Mouse (Mus musculus) ES-E14 (cell line): ENCODE data around the gene Gramd1b. TPM values are rescaled to one million over a fixed set of nuclear protein-coding genes. Genes with fewer than 3 reads are reported as not detected.

ENCODE experiments used
- DNase-seq: peaks from one replicate; pipeline ENCODE4 v3.0.0-alpha.2; 2013; ENCODE audit warnings: low read depth, low spot score
- H3K27ac ChIP-seq: 2 replicates; pipeline ENCODE4 v1.5.1; 2012; ENCODE audit warnings: low read depth, mild to moderate bottlenecking, low read length, moderate library complexity, mixed read lengths; ENCODE audit not compliant: poor library complexity, insufficient read depth, severe bottlenecking
- H3K36me3 ChIP-seq: 2 replicates; pipeline ENCODE4 v1.6.1; 2012; ENCODE audit warnings: mild to moderate bottlenecking, low read length, moderate library complexity, mixed read lengths; ENCODE audit not compliant: control insufficient read depth, poor library complexity, insufficient read depth, severe bottlenecking
- H3K4me1 ChIP-seq, 2 experiments: fragments of 150-350 bp in 1 of 2; sonication (generic) in 1 of 2; 2 replicates each; pipeline ENCODE4 v1.6.1; 2012; ENCODE audit warnings: low read length in 2 of 2, mild to moderate bottlenecking in 1 of 2, mixed read lengths in 1 of 2; ENCODE audit not compliant: control insufficient read depth in 2 of 2, insufficient read depth in 2 of 2, poor library complexity in 1 of 2
- H3K4me3 ChIP-seq, 2 experiments: fragments of 150-350 bp in 1 of 2; sonication (generic) in 1 of 2; 2 replicates each; pipeline ENCODE4 v1.5.1; 2012; ENCODE audit warnings: low read length in 2 of 2, low read depth in 1 of 2, mild to moderate bottlenecking in 1 of 2, mixed read lengths in 1 of 2; ENCODE audit not compliant: insufficient read depth in 1 of 2, poor library complexity in 1 of 2, severe bottlenecking in 1 of 2
- H3K9ac ChIP-seq: 2 replicates; pipeline ENCODE4 v1.6.1; 2012; ENCODE audit warnings: low read depth, mild to moderate bottlenecking, low read length, mixed read lengths; ENCODE audit not compliant: poor library complexity, insufficient read depth, severe bottlenecking
- H3K9me3 ChIP-seq: fragments of 150-350 bp; sonication (generic); 2 replicates; pipeline ENCODE4 v1.6.1; 2012; ENCODE audit warnings: low read depth, mild to moderate bottlenecking, low read length; ENCODE audit not compliant: control insufficient read depth, insufficient read depth
- CHD2 ChIP-seq: IDR thresholded peaks from 2 replicates; pipeline ENCODE4 v1.6.1; 2014; ENCODE audit warnings: mild to moderate bottlenecking, low read depth, low read length, inconsistent platforms
- HCFC1 ChIP-seq: IDR thresholded peaks from 2 replicates; pipeline ENCODE4 v1.6.1; 2012; ENCODE audit warnings: low read length, inconsistent platforms, borderline replicate concordance; ENCODE audit not compliant: insufficient read depth
- MAFK ChIP-seq: IDR thresholded peaks from 2 replicates; pipeline ENCODE4 v1.6.1; 2014; ENCODE audit warnings: mild to moderate bottlenecking, low read depth, low read length, inconsistent platforms; ENCODE audit not compliant: insufficient read depth
- ZC3H11A ChIP-seq: IDR thresholded peaks from 2 replicates; pipeline ENCODE4 v1.6.1; 2012; ENCODE audit warnings: low read depth, mild to moderate bottlenecking, inconsistent platforms, low read length, borderline replicate concordance
- ZNF384 ChIP-seq: IDR thresholded peaks from 2 replicates; pipeline ENCODE4 v1.6.1; 2012; ENCODE audit warnings: low read depth, low read length, inconsistent platforms
- in situ Hi-C, 2 experiments: fragments of 600-800 bp; cut with MboI; formaldehyde crosslinking; loops; one replicate each; pipeline ENCODE4 v1.15.1; 2025; ENCODE audit warnings: low sequenced_read_pairs in 2 of 2, inconsistent platforms in 1 of 2; ENCODE audit not compliant: unreplicated experiment in 2 of 2
- total RNA-seq: library from RNA; depleted of rRNA; stranded (reverse); fragments of 300-350 nt; gene quantifications from 2 replicates; pipeline ENCODE4 v1.2.3, GENCODE M21; 2012

The Gramd1b gene
- total RNA-seq, 1 experiment, result 24.1 TPM

DNA sequence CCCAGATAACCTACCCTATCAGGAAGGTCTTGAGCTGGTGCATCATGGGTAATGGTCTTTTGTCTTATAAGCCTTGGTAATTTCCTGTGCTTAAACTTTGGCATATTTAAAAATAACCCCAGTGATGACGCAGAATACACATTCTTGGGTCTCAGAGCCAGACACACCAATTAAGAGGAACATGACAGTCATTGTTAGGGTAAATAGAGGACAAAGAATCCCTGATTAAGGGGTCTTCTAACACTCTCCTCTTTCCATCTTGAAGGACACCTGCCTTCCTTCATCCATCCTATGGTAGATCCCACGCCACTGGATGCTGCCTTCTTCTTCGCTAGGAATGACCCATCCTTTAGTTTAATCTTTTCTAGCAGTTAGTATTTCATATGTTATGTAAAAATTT is 208.8 kb downstream of the Gramd1b start:
- DNase-seq, result no peak
- no peak for TF ChIP-seq ZC3H11A
- no peak for TF ChIP-seq HCFC1
- no peak for TF ChIP-seq ZNF384
- TF ChIP-seq CHD2, result no peak
- TF ChIP-seq MAFK, result no peak
- Histone ChIP-seq H3K4me3 (no peak overlapping the region), H3K4me1 (peaks cover 5 to 6% of the 10 kb centered on the region in 2 experiments; a peak in 2 of 4 replicates), H3K27ac (no peak overlapping the region), H3K36me3 (peaks cover 7% of the 10 kb centered on the region; the same call in 1 of the 2 replicates), H3K9me3 (no peaks in the 10 kb centered on the region), H3K9ac (no peak overlapping the region)
- in situ Hi-C loops, result no loop called here

DNA sequence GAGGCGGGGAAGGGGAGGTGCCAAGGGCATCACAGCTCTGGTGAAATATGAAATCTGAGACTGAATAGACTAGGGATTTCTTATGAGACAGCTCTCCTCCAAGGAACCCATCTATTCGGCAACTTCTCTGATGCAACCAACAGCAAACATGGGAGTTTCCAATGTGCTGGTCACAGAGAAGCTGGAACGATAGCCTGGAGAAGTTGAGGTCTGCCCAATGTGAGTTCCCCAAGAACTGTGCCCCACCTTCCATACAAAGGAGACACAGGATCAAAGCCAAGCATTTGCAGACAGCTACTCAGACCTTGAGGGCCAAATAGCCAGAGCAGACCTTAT is 209.5 kb downstream of the Gramd1b start:
- H3K9ac ChIP-seq, result no peak overlapping the region
- no peak overlapping the region for H3K4me3 ChIP-seq
- no peak overlapping the region for H3K27ac ChIP-seq
- no peaks in the 10 kb centered on the region for H3K9me3 ChIP-seq
- peaks cover 12% of the 10 kb centered on the region; the same call in 1 of the 2 replicates for H3K36me3 ChIP-seq
- TF ChIP-seq ZC3H11A (no peak), ZNF384 (no peak), HCFC1 (no peak), CHD2 (no peak), MAFK (no peak)
- no peak for DNase-seq
- in situ Hi-C loops, result no loop called here
- H3K4me1 ChIP-seq, result peaks cover 5 to 6% of the 10 kb centered on the region in 2 experiments; a peak in 2 of 4 replicates

DNA sequence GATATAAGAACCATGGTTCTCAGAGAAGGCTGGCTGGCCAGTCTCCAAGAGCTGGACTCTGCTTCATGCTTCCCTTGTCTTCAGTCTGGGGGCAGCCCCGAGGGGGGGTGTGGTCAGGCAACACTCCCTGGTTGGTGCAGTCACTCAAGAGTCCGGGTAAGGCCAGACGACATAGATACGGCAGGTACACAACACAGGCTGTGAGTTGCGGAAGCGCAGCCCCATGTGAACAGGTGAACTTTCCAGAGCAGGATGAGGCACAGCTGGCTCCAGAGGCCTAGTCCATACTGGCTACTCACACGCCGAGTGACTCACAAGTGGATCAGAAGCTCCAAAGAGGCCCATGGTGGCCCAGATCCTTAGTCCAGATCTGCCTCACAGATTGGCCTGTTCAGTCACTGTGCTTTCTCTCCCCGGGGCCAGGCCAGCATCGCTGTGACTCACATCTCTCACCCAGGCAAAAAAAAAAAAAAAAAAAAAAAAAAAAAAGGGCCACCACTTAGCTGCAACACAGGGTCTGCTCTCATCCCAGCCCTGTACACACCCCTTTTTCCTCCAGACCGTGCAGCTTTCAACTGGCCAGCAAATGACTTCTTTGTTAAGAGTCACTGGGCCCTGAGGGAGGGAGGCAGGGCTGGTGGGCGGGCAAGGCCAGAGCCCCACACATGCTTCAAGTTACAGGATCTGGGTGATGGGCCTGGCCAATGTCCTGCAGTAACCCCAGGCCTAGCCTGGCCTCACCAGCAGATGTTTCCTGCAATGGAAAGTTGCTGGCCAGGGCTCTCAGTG is 210.1 kb downstream of the Gramd1b start:
- H3K4me1 ChIP-seq, result peaks cover 5 to 6% of the 10 kb centered on the region in 2 experiments; a peak in 2 of 4 replicates
- no peak for DNase-seq
- no peaks in the 10 kb centered on the region for H3K9me3 ChIP-seq
- TF ChIP-seq ZC3H11A (no peak), HCFC1 (no peak), ZNF384 (peak; percentile 83)
- H3K27ac ChIP-seq, result no peak overlapping the region
- in situ Hi-C loops, result no loop called here
- no peak overlapping the region for H3K4me3 ChIP-seq
- H3K9ac ChIP-seq, result no peak overlapping the region
- peaks cover 12% of the 10 kb centered on the region; the same call in 1 of the 2 replicates for H3K36me3 ChIP-seq

DNA sequence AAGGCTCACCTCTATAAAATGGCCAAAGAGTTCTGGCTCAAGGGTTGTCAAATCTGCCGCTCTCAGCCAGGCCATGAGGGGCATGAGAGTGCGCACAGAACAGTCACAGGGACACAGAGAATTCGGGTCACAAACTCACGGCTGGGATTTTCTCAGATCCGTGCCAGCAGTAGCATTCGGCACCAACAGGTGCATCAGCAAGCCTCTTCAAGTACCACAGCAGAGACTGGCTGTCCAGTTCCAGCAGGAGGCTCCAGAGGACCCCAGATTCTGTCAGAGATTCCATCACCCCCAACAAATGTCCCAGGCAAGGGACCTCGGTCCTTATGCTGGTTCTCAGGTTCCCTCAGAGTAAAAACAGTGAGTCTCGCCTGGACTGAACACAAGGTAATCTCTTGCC is 210.8 kb downstream of the Gramd1b start:
- no peak overlapping the region for H3K27ac ChIP-seq
- no peaks in the 10 kb centered on the region for H3K9me3 ChIP-seq
- TF ChIP-seq CHD2 (no peak), ZC3H11A (no peak), MAFK (no peak), HCFC1 (no peak), ZNF384 (no peak)
- no peak overlapping the region for H3K4me3 ChIP-seq
- in situ Hi-C loops, result no loop called here
- no peak for DNase-seq
- H3K4me1 ChIP-seq, result peaks cover 5 to 6% of the 10 kb centered on the region in 2 experiments; a peak in 2 of 4 replicates
- H3K36me3 ChIP-seq, result peaks cover 13% of the 10 kb centered on the region; the same call in 1 of the 2 replicates
- H3K9ac ChIP-seq, result no peak overlapping the region
